Mouse (Mus musculus) CH12.LX (cell line): ENCODE data around the gene Comtd1. TPM values are rescaled to one million over a fixed set of nuclear protein-coding genes. Genes with fewer than 3 reads are reported as not detected.

Experiments used
- DNase-seq: peaks from one replicate; pipeline ENCODE4 v3.0.0-alpha.2; 2013; ENCODE audit errors: extremely low read depth
- H3K27ac ChIP-seq: 2 replicates; pipeline ENCODE4 v1.5.1; 2012; ENCODE audit warnings: low read depth, mild to moderate bottlenecking, control low read depth, moderate library complexity; ENCODE audit not compliant: insufficient read depth
- H3K27me3 ChIP-seq: replicated peaks from 2 replicates; pipeline ENCODE3; 2012; ENCODE audit warnings: inconsistent platforms
- H3K36me3 ChIP-seq, 2 experiments: replicated peaks in 1 of 2; 2 replicates each; pipeline versions ENCODE3 to v1.6.1; 2012; ENCODE audit warnings: inconsistent platforms in 1 of 2, low read length in 1 of 2, mild to moderate bottlenecking in 1 of 2, mixed read lengths in 1 of 2, moderate library complexity in 1 of 2; ENCODE audit not compliant: control insufficient read depth in 1 of 2, insufficient read depth in 1 of 2
- H3K4me1 ChIP-seq, 2 experiments: 2 replicates each; pipeline ENCODE4 v1.6.1; 2012; ENCODE audit warnings: inconsistent platforms in 1 of 2, moderate library complexity in 1 of 2; ENCODE audit not compliant: insufficient read depth in 2 of 2, control insufficient read depth in 1 of 2
- H3K4me2 ChIP-seq: 2 replicates; pipeline ENCODE4 v1.6.1; 2012; ENCODE audit warnings: low read depth, mild to moderate bottlenecking, control low read depth; ENCODE audit not compliant: poor library complexity, insufficient read depth, severe bottlenecking
- H3K4me3 ChIP-seq, 3 experiments: fragments of 150-350 bp in 1 of 3; sonication (generic) in 1 of 3; replicated peaks in 1 of 3; 2 replicates each; pipeline versions ENCODE3 to v1.5.1; 2011 to 2012; ENCODE audit warnings: low read depth in 2 of 3, low read length in 2 of 3, mild to moderate bottlenecking in 2 of 3, moderate library complexity in 2 of 3, control low read depth in 1 of 3, improper control_type of control experiment in 1 of 3, inconsistent platforms in 1 of 3, mixed read lengths in 1 of 3; ENCODE audit not compliant: poor library complexity in 1 of 3
- H3K79me2 ChIP-seq: replicated peaks from 2 replicates; pipeline ENCODE4 v1.6.1; 2012; ENCODE audit warnings: mild to moderate bottlenecking, moderate library complexity; ENCODE audit not compliant: control insufficient read depth, poor library complexity, insufficient read depth, severe bottlenecking; ENCODE audit errors: extremely low read depth
- H3K9ac ChIP-seq: 2 replicates; pipeline ENCODE4 v1.6.1; 2012; ENCODE audit warnings: low read depth, mild to moderate bottlenecking, control low read depth, moderate library complexity; ENCODE audit not compliant: insufficient read depth
- H3K9me3 ChIP-seq: replicated peaks from 2 replicates; pipeline ENCODE3; 2012; ENCODE audit warnings: low read length, inconsistent platforms, mixed read lengths
- BHLHE40 ChIP-seq: IDR thresholded peaks from 2 replicates; pipeline ENCODE4 v1.6.1; 2011; ENCODE audit warnings: mild to moderate bottlenecking, low read depth, low read length, improper control_type of control experiment
- CHD1 ChIP-seq: IDR thresholded peaks from 2 replicates; pipeline ENCODE4 v1.6.1; 2012; ENCODE audit warnings: low read depth, low read length, improper control_type of control experiment, inconsistent platforms
- CHD2 ChIP-seq: IDR thresholded peaks from 2 replicates; pipeline ENCODE4 v1.6.1; 2011; ENCODE audit warnings: low read length, improper control_type of control experiment
- E2F4 ChIP-seq: IDR thresholded peaks from 2 replicates; pipeline ENCODE4 v1.6.1; 2011; ENCODE audit warnings: low read depth, low read length, improper control_type of control experiment; ENCODE audit not compliant: insufficient replicate concordance
- ELF1 ChIP-seq: IDR thresholded peaks from 2 replicates; pipeline ENCODE4 v1.6.1; 2014; ENCODE audit warnings: low read depth, mild to moderate bottlenecking, inconsistent platforms, low read length, improper control_type of control experiment
- EP300 ChIP-seq: IDR thresholded peaks from 2 replicates; pipeline ENCODE4 v1.6.1; 2011; ENCODE audit warnings: low read length, improper control_type of control experiment
- ETS1 ChIP-seq: conservative IDR thresholded peaks from 2 replicates; pipeline ENCODE4 v1.6.1; 2012; ENCODE audit warnings: low read depth, mild to moderate bottlenecking, inconsistent platforms, low read length, improper control_type of control experiment, moderate library complexity
- HCFC1 ChIP-seq: IDR thresholded peaks from 2 replicates; pipeline ENCODE4 v1.6.1; 2012; ENCODE audit warnings: low read depth, mild to moderate bottlenecking, inconsistent platforms, low read length, improper control_type of control experiment
- IRF4 ChIP-seq: IDR thresholded peaks from 2 replicates; pipeline ENCODE4 v1.6.1; 2014; ENCODE audit warnings: low read depth, mild to moderate bottlenecking, inconsistent platforms, low read length, improper control_type of control experiment
- JUN ChIP-seq: IDR thresholded peaks from 2 replicates; pipeline ENCODE4 v1.6.1; 2011; ENCODE audit warnings: low read depth, mild to moderate bottlenecking, low read length, improper control_type of control experiment, moderate library complexity; ENCODE audit not compliant: insufficient read depth
- JUND ChIP-seq: conservative IDR thresholded peaks from 2 replicates; pipeline ENCODE4 v1.6.1; 2011; ENCODE audit warnings: low read depth, low read length, improper control_type of control experiment
- KAT2A ChIP-seq: IDR thresholded peaks from 2 replicates; pipeline ENCODE4 v1.6.1; 2012; ENCODE audit warnings: low read length, improper control_type of control experiment, inconsistent platforms; ENCODE audit not compliant: insufficient replicate concordance
- MAZ ChIP-seq: IDR thresholded peaks from 2 replicates; pipeline ENCODE4 v1.6.1; 2012; ENCODE audit warnings: low read depth, mild to moderate bottlenecking, inconsistent platforms, low read length, improper control_type of control experiment, moderate library complexity
- MEF2A ChIP-seq: IDR thresholded peaks from 2 replicates; pipeline ENCODE4 v1.6.1; 2014; ENCODE audit warnings: low read depth, mild to moderate bottlenecking, inconsistent platforms, low read length, improper control_type of control experiment, borderline replicate concordance
- MXI1 ChIP-seq: IDR thresholded peaks from 2 replicates; pipeline ENCODE4 v1.6.1; 2011; ENCODE audit warnings: mild to moderate bottlenecking, low read depth, low read length, improper control_type of control experiment
- PAX5 ChIP-seq: IDR thresholded peaks from 2 replicates; pipeline ENCODE4 v1.6.1; 2012; ENCODE audit warnings: low read length, inconsistent platforms, mixed read lengths
- POLR2A ChIP-seq: IDR thresholded peaks from 2 replicates; pipeline ENCODE4 v1.6.1; 2011; ENCODE audit warnings: low read depth, mild to moderate bottlenecking, improper control_type of control experiment, low read length
- POLR2AphosphoS2 ChIP-seq: IDR thresholded peaks from 2 replicates; pipeline ENCODE4 v1.6.1; 2011; ENCODE audit warnings: low read depth, low read length, improper control_type of control experiment
- SIN3A ChIP-seq: IDR thresholded peaks from 2 replicates; pipeline ENCODE4 v1.6.1; 2012; ENCODE audit warnings: low read length, improper control_type of control experiment, inconsistent platforms
- SMC3 ChIP-seq: IDR thresholded peaks from 2 replicates; pipeline ENCODE4 v1.6.1; 2011; ENCODE audit warnings: low read depth, low read length, improper control_type of control experiment
- TCF12 ChIP-seq: IDR thresholded peaks from 2 replicates; pipeline ENCODE4 v1.6.1; 2014; ENCODE audit warnings: low read depth, mild to moderate bottlenecking, inconsistent platforms, low read length, improper control_type of control experiment
- UBTF ChIP-seq: IDR thresholded peaks from 2 replicates; pipeline ENCODE4 v1.6.1; 2012; ENCODE audit warnings: low read depth, mild to moderate bottlenecking, inconsistent platforms, low read length, improper control_type of control experiment, moderate library complexity
- USF1 ChIP-seq: IDR thresholded peaks from 2 replicates; pipeline ENCODE4 v1.6.1; 2014; ENCODE audit warnings: low read depth, mild to moderate bottlenecking, inconsistent platforms, low read length, improper control_type of control experiment
- USF2 ChIP-seq: conservative IDR thresholded peaks from 2 replicates; pipeline ENCODE4 v1.6.1; 2011; ENCODE audit warnings: low read depth, low read length, improper control_type of control experiment
- ZC3H11A ChIP-seq: IDR thresholded peaks from 2 replicates; pipeline ENCODE4 v1.6.1; 2012; ENCODE audit warnings: low read depth, mild to moderate bottlenecking, inconsistent platforms, low read length, improper control_type of control experiment
- ZKSCAN1 ChIP-seq: IDR thresholded peaks from 2 replicates; pipeline ENCODE4 v1.6.1; 2012; ENCODE audit warnings: low read depth, inconsistent platforms, low read length, improper control_type of control experiment, borderline replicate concordance
- ZMIZ1 ChIP-seq: IDR thresholded peaks from 2 replicates; pipeline ENCODE4 v1.6.1; 2012; ENCODE audit warnings: low read depth, mild to moderate bottlenecking, inconsistent platforms, low read length, improper control_type of control experiment
- dilution Hi-C: fragments of 300-500 bp; cut with MboI; formaldehyde crosslinking; loops from 2 replicates; pipeline ENCODE4 v1.14.3; 2020; ENCODE audit warnings: low sequenced_read_pairs; ENCODE audit not compliant: extremely low pct_unique_long_range_greater_than_20kb, extremely low pct_ligation_motif_present
- in situ Hi-C: fragments of 300-500 bp; cut with MboI; formaldehyde crosslinking; loops from 3 replicates; pipeline ENCODE4 v1.14.3; 2019; ENCODE audit warnings: low sequenced_read_pairs, low pct_ligation_motif_present, low pct_unique_long_range_greater_than_20kb, mixed read lengths
- polyA plus RNA-seq: library from polyadenylated mRNA; unstranded; fragments of >175 nt; gene quantifications from 2 replicates; pipeline ENCODE4 v1.2.1, GENCODE M21; 2012; ENCODE audit warnings: low read depth; ENCODE audit not compliant: insufficient read length
- total RNA-seq, 2 experiments: library from RNA; depleted of rRNA; stranded (reverse); fragments of 300-350 nt in 1 of 2; fragments of >200 nt in 1 of 2; gene quantifications; 2 replicates each; pipeline ENCODE4 v1.2.3; 2012 to 2014

The Comtd1 gene
- total and polyA plus RNA-seq, 3 experiments = 14.2 to 34.9 (median 29.0) TPM

- TF ChIP-seq HCFC1 = no peak
- no peak for TF ChIP-seq SIN3A
- Histone ChIP-seq H3K4me1 (peaks cover 12 to 31% of the 10 kb centered on the region in 2 experiments), H3K9ac (no peak overlapping the region), H3K9me3 (no peaks in the 10 kb centered on the region), H3K79me2 (no peaks in the 10 kb centered on the region), H3K4me2 (no peak overlapping the region), H3K27ac (no peak overlapping the region), H3K27me3 (no peaks in the 10 kb centered on the region), H3K4me3 (no peak overlapping the region), H3K36me3 (no peaks in the 10 kb centered on the region)
- in situ Hi-C loops = loop anchor here (5.0 kb wide), 1 partner anchor 40 kb away; no protein-coding TSS in a partner anchor
- DNase-seq = no peak
- dilution Hi-C loops = no loop called here
Measured at GRCm38 (mm10) chr14:21811744-21812393, 36.9 kb downstream of the Comtd1 start.

- dilution Hi-C loops = no loop called here
- DNase-seq = peak; percentile 46
Measured at GRCm38 (mm10) chr14:21811301-21811700, 37.5 kb downstream of the Comtd1 start.

GRCm38 (mm10) chr14:21809418-21809817, 39.4 kb downstream of the Comtd1 start:
- DNase-seq = no peak
- Histone ChIP-seq H3K9me3 (no peaks in the 10 kb centered on the region), H3K4me3 (no peak overlapping the region), H3K4me1 (peaks cover 14 to 41% of the 10 kb centered on the region in 2 experiments), H3K79me2 (no peaks in the 10 kb centered on the region), H3K27ac (no peak overlapping the region), H3K4me2 (no peak overlapping the region), H3K9ac (no peak overlapping the region), H3K36me3 (no peaks in the 10 kb centered on the region), H3K27me3 (no peaks in the 10 kb centered on the region)
- dilution Hi-C loops (no loop called here), in situ Hi-C loops (no loop called here)
- TF ChIP-seq CHD1 (no peak), USF2 (no peak), POLR2AphosphoS2 (no peak), IRF4 (no peak), EP300 (no peak), CHD2 (no peak), ZMIZ1 (no peak), E2F4 (no peak), PAX5 (no peak), BHLHE40 (no peak), ELF1 (no peak), SIN3A (no peak), TCF12 (no peak), ZC3H11A (no peak), POLR2A (no peak), SMC3 (no peak), ETS1 (no peak), JUN (no peak)

More at GRCm38 (mm10) chr14:21811301-21811700, 37.5 kb downstream of the Comtd1 start:
- in situ Hi-C loops = loop anchor here (5.0 kb wide), 1 partner anchor 41 kb away; no protein-coding TSS in a partner anchor
- H3K4me1 ChIP-seq = peaks cover 13 to 36% of the 10 kb centered on the region in 2 experiments
- H3K27me3 ChIP-seq = no peaks in the 10 kb centered on the region
- no peaks in the 10 kb centered on the region for H3K79me2 ChIP-seq
- H3K4me2 ChIP-seq = no peak overlapping the region
- H3K27ac ChIP-seq = no peak overlapping the region
- H3K36me3 ChIP-seq = no peaks in the 10 kb centered on the region
- H3K4me3 ChIP-seq = no peak overlapping the region
- H3K9me3 ChIP-seq = no peaks in the 10 kb centered on the region
- H3K9ac ChIP-seq = no peak overlapping the region
- TF ChIP-seq ETS1 = no peak
- no peak for TF ChIP-seq MAZ
- TF ChIP-seq POLR2A = no peak
- no peak for TF ChIP-seq IRF4
- no peak for TF ChIP-seq CHD2
- no peak for TF ChIP-seq E2F4
- no peak for TF ChIP-seq USF1
- TF ChIP-seq MEF2A = no peak
- TF ChIP-seq JUND = no peak
- TF ChIP-seq JUN = no peak
- TF ChIP-seq ZKSCAN1 = no peak
- no peak for TF ChIP-seq MXI1
- TF ChIP-seq ELF1 = no peak
- TF ChIP-seq ZMIZ1 = no peak
- TF ChIP-seq PAX5 = no peak
- TF ChIP-seq SMC3 = no peak
- no peak for TF ChIP-seq EP300
- TF ChIP-seq KAT2A = no peak
- TF ChIP-seq UBTF = no peak
- TF ChIP-seq, all 38 proteins: peak for 0
